Mouse (Mus musculus) heart, postnatal 0 days (tissue): Measurements from ENCODE around the gene Necap2.

Source experiments
- CTCF ChIP-seq: IDR thresholded peaks from 2 replicates; pipeline ENCODE4 v1.5.1; 2016; ENCODE audit warnings: antibody characterized with exemption, control low read depth, low read depth
- EP300 ChIP-seq: IDR thresholded peaks from 2 replicates; pipeline ENCODE4 v1.6.1; 2016; ENCODE audit warnings: antibody characterized with exemption, low read depth

GRCm38 (mm10) chr4:141106526-141107183 lies 28.5 kb upstream of the Necap2 start:
- no peak for TF ChIP-seq CTCF
- TF ChIP-seq EP300: no peak
